Mouse (Mus musculus): Measurements from ENCODE around the gene Acta1. TPM values are rescaled to one million over a fixed set of nuclear protein-coding genes. Genes with fewer than 3 reads are reported as not detected.

The Acta1 gene
- 162 and 251 TPM in 2 replicates for polyA plus RNA-seq (2012; rRNA removed; ENCODE audit: low replicate concordance)

DNA sequence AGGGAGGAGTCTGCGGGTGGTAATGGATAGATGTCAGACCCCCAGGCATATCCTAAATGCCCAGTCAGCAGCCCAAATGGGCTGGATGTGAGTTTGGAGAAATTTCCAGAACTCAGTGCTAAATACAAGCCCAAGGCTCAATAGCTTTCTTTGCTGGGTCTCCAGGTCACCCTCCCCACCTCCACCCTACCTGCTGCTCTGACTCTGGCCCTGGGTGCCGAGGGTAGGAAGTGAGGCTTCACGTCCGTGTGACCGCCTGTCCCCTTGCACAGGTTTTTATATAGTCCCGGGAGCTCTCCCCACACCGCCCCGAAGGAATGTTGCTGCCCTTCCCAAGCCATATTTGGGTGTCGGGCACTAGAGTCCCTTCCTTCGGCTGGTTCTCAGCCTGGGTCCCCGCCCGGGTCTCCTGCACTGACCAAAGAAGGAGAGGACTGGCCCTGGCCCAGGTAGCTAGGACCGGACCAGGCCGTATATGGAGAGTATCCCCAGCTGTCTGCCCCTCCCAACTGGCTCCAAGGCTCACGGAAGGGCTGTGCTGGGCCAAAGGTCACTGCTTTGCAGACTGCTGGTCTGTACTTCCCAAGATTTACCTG, at the start of gene Acta1:
TSS of gene Acta1 (minus strand) at position 250 of the 596 bp plus-strand sequence.

DNA sequence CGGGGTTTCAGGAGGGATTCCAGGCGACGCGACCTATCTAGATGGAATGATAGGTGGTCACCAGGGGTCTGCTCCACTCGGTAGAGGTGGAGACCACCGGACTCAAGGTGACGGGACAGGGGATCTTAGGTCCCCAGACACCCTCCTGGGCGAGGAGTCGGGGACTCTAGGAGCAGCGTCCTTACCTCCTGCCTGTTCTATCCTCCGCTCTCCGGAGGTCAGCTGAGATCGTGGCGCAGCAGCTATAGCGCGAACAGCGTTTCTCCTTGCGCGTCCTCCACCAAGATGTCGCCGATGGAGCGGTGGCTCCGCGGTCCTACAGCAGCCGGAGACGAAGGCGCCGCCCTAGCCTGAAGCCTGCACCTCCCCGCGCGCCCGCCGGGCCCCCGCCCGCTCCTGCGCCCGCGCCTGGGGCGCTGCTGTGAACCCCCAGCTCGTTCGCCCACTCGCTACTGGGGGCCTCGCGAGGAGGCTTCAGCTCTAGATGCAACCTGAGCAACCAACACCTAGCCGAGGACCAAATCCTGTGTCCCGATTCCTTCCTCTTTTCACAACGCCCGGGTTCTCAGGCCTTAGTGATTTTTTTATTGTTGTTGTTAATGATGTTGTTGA, 34.8 kb downstream of the Acta1 start, which contains the start of gene Ccsap:
TSS of gene Ccsap (minus strand) at position 562 of the 612 bp plus-strand sequence.

Other genes with a start within 250 kb of the Acta1 start
- gene Rhou, start 240.8 kb downstream of the Acta1 start, polyA plus RNA-seq (2012; rRNA removed; ENCODE audit: low replicate concordance), result 12.4 and 33.5 TPM in 2 replicates
- gene Rab4a, start 88.8 kb downstream of the Acta1 start, polyA plus RNA-seq (2012; rRNA removed; ENCODE audit: low replicate concordance), result 19.8 and 23.7 TPM in 2 replicates
- gene Ccsap, start 34.5 kb downstream of the Acta1 start, polyA plus RNA-seq (2012; rRNA removed; ENCODE audit: low replicate concordance), result 0.83 and 1.6 TPM in 2 replicates
- gene Nup133, start 54.5 kb upstream of the Acta1 start, polyA plus RNA-seq (2012; rRNA removed; ENCODE audit: low replicate concordance), result 12.1 and 23.6 TPM in 2 replicates
- gene Abcb10, start 88.4 kb upstream of the Acta1 start, polyA plus RNA-seq (2012; rRNA removed; ENCODE audit: low replicate concordance), result 12.1 and 16.5 TPM in 2 replicates
- 20.0 and 46.2 TPM in 2 replicates for gene Taf5l, start 126.6 kb upstream of the Acta1 start, polyA plus RNA-seq (2012; rRNA removed; ENCODE audit: low replicate concordance)
- gene Urb2, start 126.8 kb upstream of the Acta1 start, polyA plus RNA-seq (2012; rRNA removed; ENCODE audit: low replicate concordance), result 3.5 and 10.4 TPM in 2 replicates

All from subcutaneous adipose tissue, adult 2 months (tissue).